Mouse (Mus musculus) embryo, embryonic 10 days (tissue): ENCODE results near the gene Tmem138.
A peak's percentile ranks its signal among the peaks of the same experiment; 100 is the strongest.

Experiments used
- DNase-seq: peaks from one replicate; pipeline ENCODE4 v3.0.0-alpha.2; 2015; ENCODE audit warnings: low spot score

Gene Tmem138

DNA sequence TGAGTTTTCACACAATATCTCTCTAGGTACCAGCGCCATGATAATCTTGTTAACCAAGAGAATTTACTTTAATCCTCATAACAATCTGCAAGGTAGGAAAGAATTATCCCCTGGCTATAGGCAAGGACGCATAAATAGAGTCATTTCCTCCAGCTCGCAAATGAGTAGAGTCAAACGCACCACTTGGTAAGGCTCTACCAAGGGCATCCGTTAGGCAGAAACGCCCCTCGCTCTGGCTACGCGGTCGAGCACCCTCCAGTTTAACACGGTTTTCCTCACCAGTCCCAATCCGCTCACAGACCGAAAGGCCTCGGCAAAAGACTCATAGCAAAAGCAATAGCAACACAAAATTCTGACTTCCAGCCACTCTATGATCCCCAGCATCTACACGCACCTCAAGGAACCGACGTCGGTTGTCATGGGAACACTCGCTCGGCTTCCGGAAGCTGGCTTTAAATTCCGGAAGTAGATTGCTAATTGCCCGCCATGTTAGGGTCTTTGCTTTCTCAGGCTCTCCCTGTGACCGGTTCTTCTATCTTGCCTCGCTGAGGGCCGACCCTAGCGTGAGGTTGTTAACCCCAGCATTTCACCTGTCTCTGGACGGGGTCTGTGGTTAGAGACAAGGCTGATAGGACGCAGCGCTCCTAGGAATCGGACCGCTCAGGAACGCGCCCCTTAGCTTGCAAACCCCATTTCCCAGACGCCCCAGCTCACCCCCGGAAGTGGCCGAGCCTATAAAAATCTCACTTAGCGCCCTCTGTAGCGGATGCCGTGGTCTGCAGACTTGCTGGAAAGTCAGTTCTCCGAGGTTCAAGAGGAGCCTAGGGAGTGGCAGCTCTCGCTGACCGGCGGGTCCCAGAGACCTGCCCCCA is at the start of gene Tmem138, which contains the start of gene Cyb561a3:
Gene Tmem138, minus strand, starts transcription at position 673 of the 872 bp plus-strand sequence.
Gene Cyb561a3, plus strand, starts transcription at position 483 of the 872 bp plus-strand sequence.
- peak; percentile 95 for DNase-seq

DNA sequence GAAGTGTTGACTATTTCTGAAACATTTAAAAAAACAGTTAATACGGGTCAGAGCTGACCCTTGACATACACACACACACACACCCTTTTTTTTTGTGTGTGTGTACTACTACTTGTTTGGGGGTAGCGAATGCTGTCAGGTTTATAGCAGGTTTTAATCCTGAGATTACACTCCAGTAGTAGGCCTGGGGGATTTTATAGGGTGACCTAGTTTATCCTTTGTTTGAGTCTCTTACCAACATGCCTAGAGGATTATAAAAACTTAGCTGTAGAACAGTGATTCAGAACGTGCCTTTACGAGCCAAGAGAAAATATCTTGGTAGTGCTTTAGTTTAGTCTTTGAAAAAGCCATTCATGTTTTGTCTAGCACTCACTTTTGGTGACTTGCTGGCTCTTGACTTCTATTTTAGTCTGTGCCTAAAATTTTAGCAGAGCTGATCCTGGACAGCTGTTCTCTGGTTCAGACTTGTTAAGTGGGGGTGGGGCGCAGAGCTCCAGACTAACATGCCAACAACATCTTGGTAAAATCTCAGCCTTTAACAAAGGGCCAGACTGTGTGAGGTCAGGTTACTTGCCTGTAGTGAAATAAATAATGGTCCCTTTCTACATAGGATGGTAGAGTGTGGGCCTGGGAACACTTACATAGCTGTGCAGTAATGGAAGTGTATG is 31.5 kb upstream of the Tmem138 start:
- no peak for DNase-seq

GRCm38 (mm10) chr19:10605901-10606622 is 28.9 kb upstream of the Tmem138 start:
- peak; percentile 52 for DNase-seq

- peak; percentile 99 for DNase-seq
Measured at GRCm38 (mm10) chr19:10605293-10605900, 28.2 kb upstream of the Tmem138 start, which contains the start of the genes Ddb1 and Tkfc. Gene Ddb1 (plus strand): TSS chr19:10605327. Gene Tkfc (minus strand): TSS chr19:10605654.

GRCm38 (mm10) chr19:10604534-10604933 is 27.4 kb upstream of the Tmem138 start:
- no peak for DNase-seq

GRCm38 (mm10) chr19:10603660-10604523 is 26.7 kb upstream of the Tmem138 start:
- no peak for DNase-seq

GRCm38 (mm10) chr19:10602787-10603186 is 25.6 kb upstream of the Tmem138 start:
- DNase-seq = peak; percentile 96

DNA sequence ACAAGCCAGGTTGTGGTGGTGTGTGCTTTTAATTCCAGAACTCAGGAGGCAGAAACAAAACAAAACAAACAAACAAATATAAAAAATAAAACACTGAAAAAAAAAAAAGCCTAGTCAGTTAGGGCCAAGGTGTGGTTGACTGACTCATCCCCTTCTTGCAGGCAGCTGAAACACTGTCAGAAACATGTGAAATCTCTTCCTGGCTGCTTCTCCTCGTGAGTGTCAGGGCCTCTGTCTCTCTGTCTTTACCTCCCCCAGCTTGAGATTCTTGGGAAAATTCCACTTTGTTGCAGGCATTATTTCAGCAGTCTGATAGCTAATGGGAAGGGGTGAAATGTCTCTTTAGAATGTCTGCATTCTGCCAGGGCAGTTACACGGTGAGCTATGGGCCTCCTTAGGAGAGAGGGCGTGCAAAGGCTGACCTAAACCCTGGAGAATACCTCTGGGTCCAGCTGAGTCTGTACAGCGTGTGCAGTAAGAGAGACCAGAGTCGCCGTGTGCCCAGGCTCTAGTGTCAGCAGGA is 25.1 kb upstream of the Tmem138 start:
- no peak for DNase-seq

GRCm38 (mm10) chr19:10599648-10600047 is 22.5 kb upstream of the Tmem138 start:
- no peak for DNase-seq

- no peak for DNase-seq
Measured at GRCm38 (mm10) chr19:10598188-10598587, 21.0 kb upstream of the Tmem138 start.

- no peak for DNase-seq
Measured at GRCm38 (mm10) chr19:10591659-10592377, 14.7 kb upstream of the Tmem138 start.

- DNase-seq = no peak
Measured at GRCm38 (mm10) chr19:10590301-10590700, 13.1 kb upstream of the Tmem138 start.

GRCm38 (mm10) chr19:10589127-10589857 is 12.1 kb upstream of the Tmem138 start:
- no peak for DNase-seq

DNA sequence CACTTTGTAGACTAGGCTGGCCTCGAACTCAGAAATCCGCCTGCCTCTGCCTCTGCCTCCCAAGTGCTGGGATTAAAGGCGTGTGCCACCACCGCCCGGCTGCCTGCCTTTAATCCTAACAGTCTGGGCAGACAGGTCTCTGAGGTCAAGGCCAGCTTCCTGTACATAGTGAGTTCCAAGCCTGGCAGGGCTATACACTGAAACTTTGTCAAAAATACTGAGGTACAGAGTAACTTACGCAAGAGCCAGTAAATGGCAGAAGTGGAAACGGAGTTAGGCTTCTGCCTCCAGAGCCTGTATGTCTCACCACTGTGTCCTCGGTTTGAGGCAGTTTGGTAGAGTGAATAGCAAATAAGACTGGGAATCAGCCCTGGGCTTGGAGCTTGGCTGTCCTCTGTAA is 10.1 kb upstream of the Tmem138 start:
- DNase-seq = no peak

DNA sequence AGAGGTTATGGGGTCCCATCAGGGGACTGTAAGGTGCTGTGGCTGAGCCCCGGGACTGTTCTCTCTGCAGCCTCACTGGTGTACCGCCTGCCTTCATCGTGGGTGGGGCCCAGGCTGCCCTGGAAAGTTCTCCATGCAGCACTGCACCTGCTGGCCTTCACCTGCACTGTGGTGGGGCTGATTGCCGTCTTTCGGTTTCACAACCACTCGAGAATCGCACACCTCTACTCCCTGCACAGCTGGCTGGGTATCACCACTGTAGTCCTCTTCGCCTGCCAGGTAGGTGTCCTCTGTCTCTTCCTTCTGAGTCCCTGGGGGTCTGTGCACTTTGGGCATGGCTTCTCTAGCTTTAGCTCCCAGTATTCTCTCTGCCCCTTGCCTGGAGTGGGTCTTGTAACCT is 8.0 kb upstream of the Tmem138 start:
- DNase-seq = no peak

DNA sequence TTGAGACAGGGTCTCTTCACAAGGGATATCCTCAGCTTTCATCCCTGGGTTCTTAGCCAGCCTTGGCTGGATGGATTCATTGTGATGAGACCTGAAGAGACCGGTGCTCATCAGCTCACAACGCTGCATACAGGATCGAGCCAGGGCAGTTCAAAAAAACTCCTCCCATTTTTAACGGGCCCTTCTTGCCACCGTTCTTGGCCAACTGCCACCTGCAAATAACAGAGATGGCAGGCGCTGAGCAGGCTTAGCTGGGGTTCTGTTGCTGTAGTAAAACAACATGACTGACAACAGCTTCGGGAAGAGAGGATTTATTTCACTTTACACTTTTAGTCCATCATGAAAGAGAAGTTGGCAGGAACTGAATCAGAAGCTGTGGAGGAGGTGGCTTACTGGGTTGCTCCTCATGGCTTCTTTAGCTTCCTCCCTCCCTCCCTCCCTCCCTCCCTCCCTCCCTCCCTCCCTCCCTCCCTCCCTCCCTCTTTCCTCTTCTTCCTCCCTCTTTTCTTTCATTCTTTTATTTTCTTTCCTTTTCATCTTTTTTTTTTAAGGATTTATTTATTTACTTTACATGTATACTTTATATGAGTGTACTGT is 6.5 kb upstream of the Tmem138 start:
- no peak for DNase-seq

GRCm38 (mm10) chr19:10581984-10582383 is 4.8 kb upstream of the Tmem138 start:
- DNase-seq = no peak

- DNase-seq = no peak
Measured at GRCm38 (mm10) chr19:10580761-10581160, 3.6 kb upstream of the Tmem138 start.

GRCm38 (mm10) chr19:10580102-10580501 is 2.9 kb upstream of the Tmem138 start:
- no peak for DNase-seq
